Mouse (Mus musculus) left cerebral cortex, adult 9 months (tissue): ENCODE measurements around the gene Syndig1.

Source experiments
- DNase-seq, 2 experiments: peaks; one replicate each; pipeline ENCODE4 v3.0.0; 2022; ENCODE audit warnings: low spot score in 2 of 2

Syndig1 gene

GRCm38 (mm10) chr2:149873346-149873745 is 44.3 kb downstream of the Syndig1 start:
- DNase-seq, result peak; percentile 90 to 94

DNA sequence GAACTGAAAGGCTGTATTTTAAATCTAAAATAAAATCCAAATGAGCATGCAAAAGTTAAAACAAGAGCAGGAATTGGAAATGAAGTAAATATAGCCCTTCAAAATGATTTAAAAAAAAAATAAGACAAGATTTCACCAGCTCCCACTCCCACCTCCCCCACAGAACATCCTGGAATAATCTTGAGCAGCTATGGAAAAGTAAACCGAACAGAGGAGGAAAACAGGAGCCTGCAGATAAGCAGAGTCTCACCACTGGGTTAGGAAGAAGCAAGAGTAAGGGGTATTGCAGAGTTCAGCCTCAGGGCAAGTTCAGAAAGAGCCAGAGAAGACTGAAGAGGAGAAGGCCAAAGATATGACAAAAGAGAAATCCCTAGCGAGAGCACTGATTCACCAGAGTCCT is 48.9 kb downstream of the Syndig1 start:
- DNase-seq, result peak in 1 of 2 experiments; percentile 34

DNA sequence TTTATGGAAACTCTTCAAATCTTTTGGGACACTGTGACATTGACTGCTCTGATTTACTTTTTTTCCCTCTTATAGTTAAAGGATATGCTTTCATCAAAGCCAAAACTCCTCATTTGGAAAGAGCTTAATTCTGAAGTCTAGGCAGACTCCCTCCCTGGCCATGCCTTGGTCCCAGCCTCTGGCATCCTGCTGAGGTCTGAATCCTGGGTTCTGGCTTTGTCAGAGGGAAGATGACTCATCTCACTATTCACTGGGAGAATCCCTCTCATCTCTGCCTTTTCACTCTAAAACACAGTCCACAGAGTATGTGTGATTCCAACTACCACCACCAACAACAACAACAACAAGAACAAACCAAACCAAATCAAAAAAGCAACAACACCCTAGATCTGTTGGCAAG is 58.6 kb downstream of the Syndig1 start:
- no peak for DNase-seq

DNA sequence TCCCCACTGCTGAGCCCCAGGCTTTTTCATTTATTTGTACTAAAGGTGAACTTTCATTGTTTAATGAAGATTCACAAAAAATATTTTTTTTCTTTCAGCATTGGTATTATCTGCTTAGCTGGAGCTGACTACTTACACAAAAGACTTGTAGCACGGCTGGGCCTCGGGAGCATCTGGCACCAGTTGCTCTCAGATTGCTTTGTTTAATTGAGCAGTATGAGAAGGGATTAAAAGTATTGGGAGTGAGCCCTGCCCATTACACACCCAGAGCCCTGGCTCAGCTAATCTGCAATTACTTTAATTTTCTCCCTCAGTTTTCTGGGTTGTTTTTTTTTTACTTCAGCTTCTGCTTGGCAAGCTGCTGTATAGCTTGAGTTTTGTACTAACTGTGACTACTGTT is 62.6 kb downstream of the Syndig1 start:
- no peak for DNase-seq

GRCm38 (mm10) chr2:149896337-149896736 is 67.3 kb downstream of the Syndig1 start:
- DNase-seq, result no peak

DNA sequence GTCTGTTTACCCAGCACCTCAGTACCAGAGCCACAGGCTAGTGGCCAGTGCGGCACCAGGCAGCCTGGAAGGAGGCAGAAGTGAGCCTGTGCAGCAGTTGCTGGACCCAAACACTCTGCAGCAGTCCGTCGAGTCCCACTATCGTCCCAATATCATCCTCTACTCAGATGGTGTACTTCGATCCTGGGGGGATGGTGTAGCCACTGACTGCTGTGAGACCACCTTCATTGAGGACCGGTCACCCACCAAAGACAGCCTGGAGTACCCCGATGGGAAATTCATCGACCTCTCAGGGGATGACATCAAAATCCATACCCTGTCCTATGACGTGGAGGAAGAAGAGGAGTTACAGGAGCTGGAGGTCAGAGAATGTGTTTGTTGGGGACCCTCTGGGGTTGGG is 70.6 kb downstream of the Syndig1 start:
- no peak for DNase-seq

DNA sequence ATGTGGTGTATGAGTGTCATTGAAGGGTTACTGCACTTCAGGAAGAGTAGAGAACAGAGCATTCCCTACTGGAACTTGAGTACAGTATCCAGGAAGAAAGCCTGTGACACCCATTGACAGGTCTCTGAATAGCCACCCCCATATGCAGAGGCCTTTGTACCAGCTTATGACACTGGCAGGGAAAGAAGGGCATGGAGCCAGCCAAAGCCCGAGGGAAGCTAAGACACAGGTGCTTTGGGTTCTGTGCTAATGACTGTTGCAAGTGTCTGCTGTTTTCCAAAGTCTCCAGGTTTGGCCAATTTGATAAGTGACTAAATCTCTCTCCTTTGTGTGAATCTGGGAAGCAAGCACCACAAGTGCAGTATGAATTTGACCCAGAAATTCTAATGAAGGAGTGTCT is 71.6 kb downstream of the Syndig1 start:
- no peak for DNase-seq

DNA sequence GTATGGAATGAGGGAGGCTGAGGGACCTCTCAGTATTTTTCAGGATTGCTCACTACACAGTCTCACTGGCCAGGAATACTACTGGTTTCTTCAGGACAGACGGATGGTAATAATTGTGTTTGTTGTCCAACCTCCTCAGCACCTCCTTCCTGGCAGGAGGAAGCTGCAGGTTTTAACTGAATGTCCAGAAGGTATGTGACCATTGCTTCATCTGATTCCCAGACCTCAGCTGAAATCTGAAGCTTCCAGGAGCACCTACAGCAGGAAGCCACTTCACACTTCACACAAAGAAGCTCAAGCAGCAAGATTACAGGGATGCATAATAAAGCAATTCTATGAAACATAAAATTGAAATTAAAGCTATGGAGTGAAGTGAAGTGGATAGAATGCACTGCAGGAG is 75.4 kb downstream of the Syndig1 start:
- DNase-seq, result no peak

- no peak for DNase-seq
Observed at GRCm38 (mm10) chr2:149906694-149907093, 77.7 kb downstream of the Syndig1 start.

DNA sequence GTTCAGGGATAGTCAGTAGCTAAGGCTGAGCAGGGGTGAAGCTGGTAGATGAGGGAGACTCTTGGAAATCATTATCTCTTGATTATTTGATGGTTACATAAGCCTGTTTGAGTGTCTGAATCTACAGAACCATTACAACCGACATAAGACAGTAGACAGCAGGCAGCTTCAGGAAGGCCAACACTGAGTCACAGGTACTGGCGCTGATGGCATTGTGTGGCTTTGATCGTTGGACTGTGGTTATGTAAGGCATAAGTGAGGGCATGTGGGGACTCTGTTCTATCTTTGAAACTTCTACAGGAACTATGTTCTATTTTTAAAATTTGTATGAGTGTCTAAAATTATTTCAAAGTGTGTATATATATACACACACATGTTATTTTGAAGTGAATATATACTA is 88.2 kb downstream of the Syndig1 start:
- DNase-seq, result peak; percentile 25 to 34

- peak in 1 of 2 experiments; percentile 21 for DNase-seq
Observed at GRCm38 (mm10) chr2:149923561-149923960, 94.5 kb downstream of the Syndig1 start.

DNA sequence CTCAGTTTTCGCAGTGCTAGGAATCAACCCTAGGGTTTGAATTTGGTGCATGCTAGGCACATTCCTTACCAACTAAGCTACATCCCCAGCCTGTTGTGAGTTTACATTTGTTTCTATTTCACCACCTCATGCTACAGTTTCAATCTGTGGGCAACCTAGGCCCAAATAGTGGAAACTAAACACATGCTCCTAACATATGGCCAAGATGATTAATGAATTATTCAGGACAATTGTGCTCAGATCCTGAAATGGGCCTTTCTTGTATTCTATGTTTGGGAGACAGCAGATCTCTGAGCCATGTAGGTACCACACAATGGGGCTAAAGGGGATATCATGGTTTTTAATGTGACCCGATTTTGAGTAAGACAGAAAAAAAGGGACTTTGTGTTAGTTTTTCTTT is 96.9 kb downstream of the Syndig1 start:
- no peak for DNase-seq

- no peak for DNase-seq
Observed at GRCm38 (mm10) chr2:149927001-149927400, 98.0 kb downstream of the Syndig1 start.

DNA sequence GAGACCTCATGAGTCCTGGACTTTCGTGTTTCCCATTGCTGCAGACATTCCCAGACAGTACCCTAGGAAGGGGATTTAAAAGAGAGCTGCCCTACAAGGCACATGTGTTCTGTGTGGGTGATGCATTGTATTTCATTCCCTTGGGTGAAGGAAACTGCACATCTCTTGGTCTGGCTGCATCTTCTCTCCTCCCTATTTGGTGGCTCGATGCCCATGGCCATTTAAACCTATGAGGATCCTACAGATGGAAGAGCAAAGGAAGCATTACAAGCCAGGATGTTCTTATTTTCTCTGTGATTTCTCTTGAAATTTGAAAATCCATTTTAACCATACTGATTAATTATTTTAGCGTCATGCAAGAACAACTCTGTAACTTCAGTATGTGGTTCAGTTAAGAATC is 98.5 kb downstream of the Syndig1 start:
- no peak for DNase-seq

- peak in 1 of 2 experiments; percentile 16 for DNase-seq
Observed at GRCm38 (mm10) chr2:149929986-149930385, 101.0 kb downstream of the Syndig1 start.

GRCm38 (mm10) chr2:149931111-149931510 is 102.1 kb downstream of the Syndig1 start:
- DNase-seq, result no peak

- no peak for DNase-seq
Observed at GRCm38 (mm10) chr2:149932095-149932494, 103.1 kb downstream of the Syndig1 start.

DNA sequence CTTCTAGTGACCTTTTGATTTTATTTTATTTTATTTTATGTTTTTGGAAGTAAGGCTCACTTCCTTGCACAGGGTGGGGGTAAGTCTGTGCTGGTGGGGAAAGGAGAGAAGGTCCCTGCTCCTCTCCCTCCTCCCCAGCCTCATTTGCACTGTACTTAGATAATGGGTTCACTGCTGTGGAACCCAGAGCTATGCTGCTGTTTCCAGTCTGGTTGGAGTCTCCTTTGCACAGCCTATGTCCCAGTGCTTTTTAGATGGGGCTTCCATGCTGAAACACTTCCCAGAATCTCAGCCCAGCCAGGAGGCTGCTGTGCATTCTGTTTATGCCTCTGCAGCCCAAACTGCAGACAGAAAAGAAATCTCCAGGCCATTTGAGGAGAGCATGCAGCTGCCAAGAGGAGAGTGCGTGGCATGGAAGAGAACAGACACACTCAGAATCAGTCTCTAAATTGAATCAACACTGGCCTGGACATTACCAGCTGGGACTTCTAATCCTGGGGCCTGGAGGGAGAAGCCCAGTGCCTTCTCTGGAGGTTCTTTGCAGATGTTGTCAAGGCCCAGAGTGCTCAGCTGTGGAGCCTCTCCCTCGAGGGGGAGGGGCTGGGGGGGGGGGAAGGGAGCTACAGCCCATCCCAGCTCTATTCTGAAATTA is 104.4 kb downstream of the Syndig1 start:
- DNase-seq, result no peak

GRCm38 (mm10) chr2:149934139-149934538 is 105.1 kb downstream of the Syndig1 start:
- no peak for DNase-seq

- no peak for DNase-seq
Observed at GRCm38 (mm10) chr2:149938829-149939228, 109.8 kb downstream of the Syndig1 start.

DNA sequence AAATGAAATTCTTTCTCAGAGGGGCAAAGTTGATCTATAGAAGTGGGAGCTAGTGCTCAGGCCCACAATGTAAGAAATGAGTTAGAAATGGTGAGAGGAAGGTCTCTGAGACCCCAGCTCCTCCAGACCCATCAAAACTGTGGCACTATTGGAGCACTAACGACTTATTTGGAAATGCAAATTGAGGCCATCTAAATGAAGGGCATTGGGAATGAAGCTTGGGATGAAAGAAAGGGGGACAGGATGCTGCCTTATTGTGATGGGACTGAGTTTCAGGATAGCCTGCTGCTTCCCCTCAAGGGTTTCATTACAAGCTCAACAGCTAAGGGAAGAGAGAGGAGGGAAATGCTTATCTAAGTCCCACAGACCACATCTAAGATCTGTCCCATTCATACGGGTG is 110.6 kb downstream of the Syndig1 start:
- DNase-seq, result no peak

DNA sequence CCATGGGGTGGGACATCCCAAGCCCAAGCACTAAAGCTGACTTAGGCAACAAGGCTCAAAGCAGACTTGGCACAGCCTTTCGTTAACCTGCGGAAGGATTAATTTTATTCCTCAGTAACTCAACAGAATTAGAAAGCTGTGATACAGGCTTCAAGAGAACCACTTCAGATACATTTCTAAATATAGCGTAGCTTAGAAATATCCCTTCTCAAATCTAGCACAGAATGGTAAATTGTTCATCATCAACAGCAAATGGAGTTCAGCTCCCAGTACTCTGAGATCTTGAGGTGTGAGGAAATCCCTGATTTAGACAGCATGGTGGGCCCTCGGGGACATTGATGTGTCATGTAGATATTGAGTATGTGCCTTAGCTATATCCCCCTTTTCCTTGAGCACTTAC is 121.6 kb downstream of the Syndig1 start:
- DNase-seq, result no peak

DNA sequence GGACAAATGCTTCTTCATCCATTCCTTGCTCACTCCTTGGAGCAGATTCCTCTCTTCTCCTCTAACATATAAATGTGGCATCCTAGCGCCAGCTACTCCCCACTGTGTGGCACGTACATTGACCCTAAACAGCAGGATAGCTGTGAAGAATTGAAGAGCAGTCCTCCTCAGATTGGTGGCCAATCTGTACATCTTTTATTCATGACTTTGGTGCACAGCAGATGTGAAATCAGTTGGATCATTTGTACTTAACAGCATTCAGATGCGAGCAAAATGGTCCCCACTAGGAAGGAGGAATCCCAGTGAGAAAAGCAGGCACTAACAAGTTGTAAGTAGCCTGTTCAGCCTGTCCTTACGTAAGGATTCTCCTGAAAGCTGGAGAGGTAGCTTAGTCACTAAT is 142.0 kb downstream of the Syndig1 start:
- no peak for DNase-seq

DNA sequence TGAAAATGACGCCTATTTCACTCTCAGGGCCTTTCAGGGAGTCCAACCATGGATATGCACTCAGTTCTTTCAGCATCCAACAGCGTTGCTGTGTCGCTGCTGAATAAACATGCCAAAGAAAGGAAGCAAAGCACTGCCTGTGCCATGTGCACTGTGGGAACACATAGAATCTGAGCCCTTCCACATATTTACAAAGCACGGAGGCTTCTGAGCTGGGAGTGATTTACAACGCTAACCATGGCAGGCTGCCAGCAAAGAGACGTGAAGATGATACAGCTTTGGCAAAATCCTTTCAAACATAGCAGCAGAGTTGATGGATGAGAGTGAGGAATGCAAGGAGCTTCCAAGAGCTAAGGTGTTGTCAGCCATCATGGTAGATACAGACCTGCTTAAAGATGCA is 144.6 kb downstream of the Syndig1 start:
- DNase-seq, result peak in 1 of 2 experiments; percentile 39
